Mouse (Mus musculus) E14TG2a.4 (cell line): ENCODE data around the gene Cd68.

Source experiments
- CTCF ChIP-seq: conservative IDR thresholded peaks from 2 replicates; pipeline ENCODE4 v1.5.1; 2014; ENCODE audit warnings: low read length
- NANOG ChIP-seq: IDR thresholded peaks from 2 replicates; pipeline ENCODE4 v1.6.1; 2014; ENCODE audit warnings: borderline replicate concordance, low read length, mixed read lengths
- POU5F1 ChIP-seq: IDR thresholded peaks from 2 replicates; pipeline ENCODE4 v1.6.1; 2014; ENCODE audit warnings: low read length, borderline replicate concordance

- TF ChIP-seq CTCF (no peak), POU5F1 (no peak), NANOG (no peak)
These were observed 19.0 kb upstream of the Cd68 start for GRCm38 (mm10) chr11:69684936-69685335.
